Mouse (Mus musculus): ENCODE data around the gene Prr14l.
"Not testable (repeated sequence)": the region's sequence is repeated elsewhere in the genome, so short reads cannot be mapped to it uniquely, and the experiment has no call there.

Prr14l gene

DNA sequence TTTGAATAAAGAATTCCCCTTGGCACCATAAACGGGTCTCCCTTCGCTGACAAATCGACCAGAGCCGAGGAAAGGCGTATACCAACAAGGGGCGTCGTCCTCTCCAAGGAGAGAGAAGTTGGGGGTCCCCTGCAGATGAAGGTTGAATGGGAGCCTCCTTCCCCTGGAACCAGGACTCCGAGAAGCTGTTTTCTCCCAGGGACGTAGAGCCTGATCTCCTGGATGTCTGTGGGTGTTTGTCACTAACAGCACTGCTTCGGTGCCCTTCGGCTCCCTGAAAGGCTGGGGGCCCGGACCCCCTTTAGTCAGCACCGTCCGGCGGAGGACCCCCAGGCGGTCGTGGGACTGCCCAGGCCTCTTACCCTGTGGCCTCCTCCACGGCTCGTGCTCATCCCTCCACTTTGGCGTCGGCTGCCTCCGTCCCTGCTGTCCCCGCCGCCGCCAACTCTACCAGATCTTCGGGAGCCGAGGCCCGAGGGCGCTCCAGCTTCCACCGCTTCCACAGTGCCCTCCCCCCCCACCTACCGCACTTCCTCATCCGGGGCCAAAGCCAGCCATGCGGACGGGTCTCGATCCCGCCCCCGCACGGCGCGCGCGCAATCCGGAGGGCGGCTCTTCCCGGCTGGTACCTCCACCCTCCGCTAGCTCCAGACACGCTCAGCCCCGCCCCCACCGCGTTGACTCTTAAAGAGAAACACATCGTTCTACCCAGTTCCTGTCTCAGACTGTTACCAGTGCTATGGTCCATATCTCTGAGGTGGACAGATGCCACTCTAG is at the start of gene Prr14l:
Prr14l (minus strand) TSS at position 526 of the 777 bp plus-strand sequence.
- peak; percentile 99 for DNase-seq (ENCODE audit: extremely low spot score, low spot score)

DNA sequence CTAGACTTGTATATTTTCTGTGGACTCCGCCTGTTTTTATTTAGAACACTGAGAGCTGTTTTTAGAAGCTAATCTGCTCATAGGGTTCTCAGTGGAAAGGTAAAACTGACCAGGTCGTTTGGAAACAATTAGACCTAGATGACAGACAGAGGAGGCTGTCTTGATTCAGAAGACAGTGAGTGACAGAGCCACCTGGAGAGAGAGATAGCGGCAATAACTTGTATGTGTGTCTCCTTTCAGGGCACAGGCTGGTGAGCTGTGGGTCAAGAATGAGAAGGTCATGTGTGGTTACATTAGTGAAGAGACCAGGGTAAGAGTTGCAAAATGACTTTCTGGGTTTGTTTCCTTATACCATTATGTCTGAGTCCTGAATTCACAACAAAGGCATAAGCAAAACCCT is 32.7 kb upstream of the Prr14l start:
- DNase-seq (ENCODE audit: extremely low spot score, low spot score): no peak

GRCm38 (mm10) chr5:32872346-32872745 is 18.3 kb upstream of the Prr14l start:
- no peak for DNase-seq (ENCODE audit: extremely low spot score, low spot score)

DNA sequence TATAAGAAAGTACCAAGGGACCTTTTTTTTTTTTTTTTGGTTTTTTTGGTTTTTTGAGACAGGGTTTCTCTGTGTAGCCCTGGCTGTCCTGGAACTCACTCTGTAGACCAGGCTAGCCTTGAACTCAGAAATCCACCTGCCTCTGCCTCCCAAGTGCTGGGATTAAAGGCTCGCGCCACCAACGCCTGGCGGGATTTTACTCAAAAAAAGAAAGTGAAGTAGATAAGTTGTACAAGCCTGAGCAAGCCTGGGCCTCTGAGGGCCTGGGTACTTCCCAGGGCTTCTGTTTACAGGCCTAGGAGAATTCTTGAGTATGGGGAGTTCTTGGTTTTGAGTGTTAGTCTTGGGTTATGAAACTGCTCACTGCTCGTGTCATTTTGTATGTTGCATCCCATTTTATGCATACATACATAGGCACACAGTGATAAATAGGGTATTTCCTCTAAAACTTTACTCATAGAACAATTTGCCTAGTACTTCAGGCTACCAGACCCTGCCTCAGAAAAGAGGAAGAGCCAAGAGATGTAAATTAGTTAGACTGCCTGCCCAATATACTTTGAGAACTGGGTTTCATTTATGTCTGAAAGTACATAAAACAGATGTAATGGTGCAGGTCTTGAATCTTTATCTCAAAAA is 15.5 kb upstream of the Prr14l start:
- DNase-seq (ENCODE audit: extremely low spot score, low spot score): no peak

DNA sequence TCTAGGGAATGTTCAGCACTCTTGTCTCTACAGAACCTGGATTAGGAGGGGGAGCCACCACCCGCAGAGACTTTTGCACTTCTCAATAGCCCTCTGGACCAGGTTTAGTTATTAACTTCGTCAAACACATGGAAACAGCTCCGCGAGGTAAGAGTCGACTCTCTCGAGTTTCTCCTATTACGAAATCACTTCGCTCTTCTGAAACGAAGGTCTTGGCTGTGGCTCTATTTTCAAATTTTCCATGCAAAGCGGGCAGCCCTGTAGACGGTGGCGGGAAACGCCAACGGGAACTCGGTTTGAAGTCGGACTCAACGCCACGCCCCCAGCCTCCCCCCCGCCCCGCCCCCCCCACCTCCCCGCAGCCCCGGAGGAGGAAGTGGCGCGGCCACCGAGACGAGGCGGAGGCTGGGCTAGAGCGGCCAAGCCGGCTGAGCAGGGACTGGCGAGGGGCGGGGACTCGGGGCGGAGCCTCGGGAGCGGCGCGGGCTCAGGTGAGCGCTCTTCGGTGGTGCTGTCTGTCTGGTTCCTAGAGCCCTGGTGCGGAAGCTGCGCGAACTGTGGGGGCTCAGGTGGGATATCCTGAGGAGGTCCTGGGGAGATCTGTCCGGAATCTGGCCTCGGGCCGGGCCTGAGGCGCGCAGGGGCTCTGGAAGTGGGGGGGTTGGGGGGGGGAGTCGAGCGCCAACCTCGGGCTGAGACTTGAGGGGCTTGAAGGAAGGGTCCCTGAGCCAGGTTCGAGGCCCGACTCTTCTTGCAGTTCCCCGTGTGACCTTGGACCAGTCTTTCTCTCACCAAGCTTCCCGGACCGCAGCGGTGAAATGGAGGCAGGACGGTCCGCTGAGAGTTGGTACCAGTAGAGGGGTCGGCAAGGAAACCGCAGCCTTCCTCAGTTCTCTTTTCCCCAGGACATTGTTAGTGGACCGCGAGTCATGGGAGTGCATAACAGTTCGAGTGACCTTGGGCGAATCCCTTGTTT is 9.5 kb upstream of the Prr14l start, which contains the start of gene Depdc5:
Depdc5 (plus strand) TSS at position 449 of the 976 bp plus-strand sequence.
- peak; percentile 93 for DNase-seq (ENCODE audit: extremely low spot score, low spot score)

- no peak for DNase-seq (ENCODE audit: extremely low spot score, low spot score)
Observed at GRCm38 (mm10) chr5:32862469-32863132, 8.5 kb upstream of the Prr14l start.

GRCm38 (mm10) chr5:32861082-32861481 is 7.0 kb upstream of the Prr14l start:
- DNase-seq (ENCODE audit: extremely low spot score, low spot score): no peak

GRCm38 (mm10) chr5:32857781-32858220 is 3.7 kb upstream of the Prr14l start:
- peak; percentile 36 for DNase-seq (ENCODE audit: extremely low spot score, low spot score)

- not testable (repeated sequence) for DNase-seq (ENCODE audit: extremely low spot score, low spot score)
Observed at GRCm38 (mm10) chr5:32855274-32855673, 1.2 kb upstream of the Prr14l start.

GRCm38 (mm10) chr5:32854818-32855217 is 762 bp upstream of the Prr14l start:
- DNase-seq (ENCODE audit: extremely low spot score, low spot score): peak; percentile 13

GRCm38 (mm10) chr5:32852026-32852425 is 2.0 kb downstream of the Prr14l start:
- DNase-seq (ENCODE audit: extremely low spot score, low spot score): no peak

DNA sequence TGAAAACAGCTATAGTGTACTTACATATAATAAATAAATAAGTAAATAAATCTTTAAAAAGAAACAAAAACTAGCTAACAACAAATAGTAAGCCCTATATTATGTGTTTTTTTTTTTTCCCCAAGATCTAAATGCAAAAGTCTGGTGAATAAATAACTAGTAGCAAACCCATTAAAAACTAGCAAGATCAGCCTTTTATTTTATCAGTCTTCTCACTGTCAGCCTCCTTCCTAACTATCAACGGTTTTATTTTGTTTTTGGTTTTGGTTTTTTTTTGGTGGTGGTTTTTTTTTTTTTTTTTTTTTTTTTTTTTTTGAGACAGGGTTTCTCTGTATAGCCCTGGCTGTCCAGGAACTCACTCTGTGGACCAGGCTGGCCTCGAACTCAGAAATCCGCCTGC is 4.5 kb downstream of the Prr14l start:
- not testable (repeated sequence) for DNase-seq (ENCODE audit: extremely low spot score, low spot score)

- DNase-seq (ENCODE audit: extremely low spot score, low spot score): no peak
Observed at GRCm38 (mm10) chr5:32849178-32849577, 4.9 kb downstream of the Prr14l start.

- DNase-seq (ENCODE audit: extremely low spot score, low spot score): no peak
Observed at GRCm38 (mm10) chr5:32840029-32840428, 14.0 kb downstream of the Prr14l start.

- DNase-seq (ENCODE audit: extremely low spot score, low spot score): no peak
Observed at GRCm38 (mm10) chr5:32836976-32837375, 17.1 kb downstream of the Prr14l start.

DNA sequence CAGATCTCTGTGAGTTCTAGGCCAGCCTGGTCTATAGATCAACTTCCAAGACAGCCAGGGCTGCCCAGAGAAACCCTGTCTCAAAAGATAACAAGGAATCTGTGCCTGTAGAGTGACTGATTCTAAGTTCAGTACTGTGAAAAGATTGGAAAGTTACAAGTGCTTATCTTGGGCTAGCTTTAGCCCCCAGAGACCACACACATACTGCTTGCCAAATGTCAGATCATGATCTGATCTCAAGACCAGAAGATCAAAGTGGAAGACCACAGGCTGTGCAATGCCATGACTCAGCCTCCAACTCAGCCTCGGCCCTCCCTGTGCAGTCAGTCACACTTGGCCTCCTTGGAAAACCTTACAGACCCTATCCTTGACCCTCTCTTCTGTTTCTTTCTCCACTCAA is 19.6 kb downstream of the Prr14l start:
- DNase-seq (ENCODE audit: extremely low spot score, low spot score): no peak

DNA sequence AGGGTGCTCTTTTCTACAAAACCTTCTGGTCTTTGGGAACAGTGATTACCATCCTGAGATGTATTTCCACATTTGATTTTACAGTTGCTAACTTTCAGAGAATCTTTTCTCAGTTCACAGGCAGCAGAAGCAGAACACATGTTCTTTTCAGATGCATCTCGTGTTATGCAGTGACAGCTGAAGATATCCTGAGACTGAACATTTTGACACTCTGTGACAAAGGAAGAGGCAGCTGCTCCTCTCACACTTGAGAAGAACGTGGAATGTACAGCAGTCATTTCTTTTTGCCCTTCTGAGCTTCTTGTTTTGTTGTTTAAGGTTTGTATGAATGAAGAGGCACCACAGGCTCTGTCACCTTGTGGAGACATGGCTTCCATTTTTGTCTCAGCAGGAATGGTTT is 24.0 kb downstream of the Prr14l start:
- DNase-seq (ENCODE audit: extremely low spot score, low spot score): no peak

- DNase-seq (ENCODE audit: extremely low spot score, low spot score): not testable (repeated sequence)
Observed at GRCm38 (mm10) chr5:32828766-32829165, 25.3 kb downstream of the Prr14l start.

DNA sequence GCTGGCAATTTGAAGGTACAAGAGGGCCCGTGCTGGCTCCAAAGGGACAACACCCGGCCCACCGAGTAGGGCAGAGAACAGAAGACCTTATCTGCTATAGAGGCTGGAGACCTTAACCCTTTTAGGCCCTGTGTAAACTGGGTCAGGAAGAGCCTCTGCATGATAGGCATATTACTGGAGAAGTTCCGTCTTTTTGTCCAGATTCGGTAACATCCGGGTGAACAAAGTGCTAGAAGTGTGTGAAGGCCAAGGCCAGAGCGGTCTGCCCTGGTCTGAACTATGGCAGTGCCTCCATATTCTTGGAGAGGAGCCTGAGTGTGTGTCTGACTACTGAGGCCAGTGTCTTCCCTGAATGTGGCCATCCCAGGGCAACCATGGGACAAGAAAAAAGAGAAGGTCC is 27.0 kb downstream of the Prr14l start, which contains the start of gene Gm20671:
Gm20671 (minus strand) TSS at position 101 of the 400 bp plus-strand sequence.
- DNase-seq (ENCODE audit: extremely low spot score, low spot score): no peak

DNA sequence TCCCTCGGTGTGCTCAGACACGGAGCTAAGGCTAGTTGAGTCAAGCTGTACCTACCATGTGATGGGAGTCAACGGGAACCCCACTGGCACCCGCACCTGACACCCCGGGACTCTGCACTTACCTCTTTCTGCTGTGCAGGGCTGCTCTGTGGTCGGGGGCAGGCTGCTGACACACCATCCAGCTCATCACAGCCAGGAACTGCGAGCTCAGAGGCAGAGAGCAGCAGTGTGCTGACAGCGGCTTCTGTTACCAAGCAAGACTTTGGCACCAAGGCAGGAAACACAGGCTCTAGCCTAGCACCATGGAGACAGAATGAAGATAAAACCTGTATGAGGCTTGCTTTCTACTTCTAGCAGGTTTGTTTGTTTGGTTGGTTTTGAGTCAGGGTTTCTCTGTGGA is 33.6 kb downstream of the Prr14l start:
- no peak for DNase-seq (ENCODE audit: extremely low spot score, low spot score)

DNA sequence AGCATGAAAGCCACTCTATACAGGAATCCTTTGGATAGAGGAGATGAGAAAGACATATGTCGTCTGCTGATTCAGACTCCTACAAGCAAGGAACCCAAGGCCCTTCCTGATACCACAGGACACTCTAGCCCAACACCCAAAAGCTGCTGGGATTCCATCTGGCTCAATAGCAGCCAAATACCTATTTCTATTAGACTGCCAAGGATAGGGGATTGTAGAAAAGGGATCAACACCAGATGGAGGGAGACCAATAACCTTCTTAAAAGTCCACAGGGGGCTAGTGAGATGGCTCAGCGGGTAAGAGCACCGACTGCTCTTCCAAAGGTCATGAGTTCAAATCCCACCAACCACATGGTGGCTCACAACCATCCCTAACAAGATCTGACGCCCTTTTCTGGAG is 38.7 kb downstream of the Prr14l start:
- no peak for DNase-seq (ENCODE audit: extremely low spot score, low spot score)

Data from neural tube, embryonic 10.5 days (tissue).